Mouse (Mus musculus) embryonic stem cell, embryonic (primary cell): ENCODE data around the gene Tmem185b.

Experiments
- CTCF ChIA-PET, 4 experiments: fragments of 300-600 bp in 2 of 4; fragments of 350-600 bp in 2 of 4; sonication (Branson Sonifier 250); formaldehyde crosslinking; loops; one replicate each; lab custom pipeline; 2022; ENCODE audit warnings: inconsistent platforms in 2 of 4; lab: Charles Lee
- POLR2A ChIA-PET, 4 experiments: fragments of 300-600 bp in 2 of 4; fragments of 350-600 bp in 2 of 4; sonication (Branson Sonifier 250); formaldehyde crosslinking; loops; one replicate each; lab custom pipeline; 2022; ENCODE audit warnings: antibody characterized with exemption in 4 of 4, inconsistent platforms in 1 of 4; lab: Charles Lee

The Tmem185b gene

GRCm38 (mm10) chr1:119525689-119526591 lies at the start of gene Tmem185b:
Tmem185b (plus strand) TSS chr1:119526160.
- CTCF ChIA-PET = interaction anchor here (0.5 to 1.6 kb wide), 12 partner anchors 13 to 490 kb away, joined by 3 to 7 read pairs (median 3); partner anchors contain the start of gene Ralb (in 1 of the 4)
- POLR2A ChIA-PET = interaction anchor here in 3 of 4 experiments (0.6 to 9.8 kb wide), 43 partner anchors 8 to 880 kb away, joined by 3 to 183 read pairs (median 4); partner anchors contain the start of genes Ralb (in 2 of the 3), 3110009E18Rik (in 1 of the 3), Dbi (in 1 of the 3) and Epb41l5 (in 1 of the 3)

GRCm38 (mm10) chr1:119476905-119477353 lies 49.0 kb upstream of the Tmem185b start:
- ChIA-PET POLR2A (interaction anchor here in 2 of 4 experiments (0.6 to 1.7 kb wide), 2 partner anchors 9 to 1001 kb away, joined by 3 to 7 read pairs; no protein-coding TSS in a partner anchor), CTCF (interaction anchor here in 2 of 4 experiments (0.6 to 1.3 kb wide), 3 partner anchors 14 to 708 kb away, joined by 3 read pairs; no protein-coding TSS in a partner anchor)

- ChIA-PET POLR2A (interaction anchor here in 1 of 4 experiments (0.9 kb wide), 1 partner anchor 17 kb away, joined by 3 read pairs; no protein-coding TSS in a partner anchor), CTCF (interaction anchor here in 2 of 4 experiments (0.6 to 0.9 kb wide), 2 partner anchors 21 to 26 kb away, joined by 3 to 8 read pairs; no protein-coding TSS in a partner anchor)
Measured at GRCm38 (mm10) chr1:119479641-119480040, 46.3 kb upstream of the Tmem185b start.

GRCm38 (mm10) chr1:119480678-119481077 lies 45.3 kb upstream of the Tmem185b start:
- ChIA-PET CTCF (interaction anchor here in 3 of 4 experiments (0.6 to 1.2 kb wide), 6 partner anchors 14 to 644 kb away, joined by 3 to 6 read pairs (median 4); no protein-coding TSS in a partner anchor), POLR2A (interaction anchor here in 1 of 4 experiments (4.4 kb wide), 1 partner anchor 15 kb away, joined by 44 read pairs; no protein-coding TSS in a partner anchor)

GRCm38 (mm10) chr1:119481205-119481932 lies 44.6 kb upstream of the Tmem185b start:
- POLR2A ChIA-PET = interaction anchor here in 2 of 4 experiments (0.6 to 4.4 kb wide), 8 partner anchors 10 to 319 kb away, joined by 3 to 44 read pairs (median 5); no protein-coding TSS in a partner anchor
- CTCF ChIA-PET = interaction anchor here (0.6 to 2.4 kb wide), 31 partner anchors 9 to 713 kb away, joined by 3 to 13 read pairs (median 3); no protein-coding TSS in a partner anchor

- POLR2A ChIA-PET = interaction anchor here in 2 of 4 experiments (0.6 to 4.4 kb wide), 12 partner anchors 8 to 586 kb away, joined by 3 to 44 read pairs (median 4); partner anchors contain the start of gene Tmem185b (in 1 of the 2)
- CTCF ChIA-PET = interaction anchor here (0.6 to 3.2 kb wide), 35 partner anchors 9 to 714 kb away, joined by 3 to 34 read pairs (median 4); no protein-coding TSS in a partner anchor
Measured at GRCm38 (mm10) chr1:119482891-119483290, 43.1 kb upstream of the Tmem185b start.

- ChIA-PET CTCF (interaction anchor here (0.7 to 3.2 kb wide), 23 partner anchors 9 to 421 kb away, joined by 3 to 34 read pairs (median 3); partner anchors contain the start of gene Tmem185b (in 1 of the 4)), POLR2A (interaction anchor here in 2 of 4 experiments (0.6 to 4.4 kb wide), 6 partner anchors 11 to 429 kb away, joined by 3 to 44 read pairs (median 4); partner anchors contain the start of genes Ralb (in 1 of the 2) and Tmem177 (in 1 of the 2))
Measured at GRCm38 (mm10) chr1:119484457-119484856, 41.5 kb upstream of the Tmem185b start.

- ChIA-PET CTCF (interaction anchor here (0.7 to 2.7 kb wide), 8 partner anchors 8 to 23 kb away, joined by 3 to 8 read pairs (median 4); no protein-coding TSS in a partner anchor), POLR2A (interaction anchor here in 2 of 4 experiments (0.6 to 1.5 kb wide), 6 partner anchors 11 to 29 kb away, joined by 3 to 6 read pairs (median 4); partner anchors contain the start of gene Ralb (in 2 of the 2))
Measured at GRCm38 (mm10) chr1:119485825-119486224, 40.1 kb upstream of the Tmem185b start.

DNA sequence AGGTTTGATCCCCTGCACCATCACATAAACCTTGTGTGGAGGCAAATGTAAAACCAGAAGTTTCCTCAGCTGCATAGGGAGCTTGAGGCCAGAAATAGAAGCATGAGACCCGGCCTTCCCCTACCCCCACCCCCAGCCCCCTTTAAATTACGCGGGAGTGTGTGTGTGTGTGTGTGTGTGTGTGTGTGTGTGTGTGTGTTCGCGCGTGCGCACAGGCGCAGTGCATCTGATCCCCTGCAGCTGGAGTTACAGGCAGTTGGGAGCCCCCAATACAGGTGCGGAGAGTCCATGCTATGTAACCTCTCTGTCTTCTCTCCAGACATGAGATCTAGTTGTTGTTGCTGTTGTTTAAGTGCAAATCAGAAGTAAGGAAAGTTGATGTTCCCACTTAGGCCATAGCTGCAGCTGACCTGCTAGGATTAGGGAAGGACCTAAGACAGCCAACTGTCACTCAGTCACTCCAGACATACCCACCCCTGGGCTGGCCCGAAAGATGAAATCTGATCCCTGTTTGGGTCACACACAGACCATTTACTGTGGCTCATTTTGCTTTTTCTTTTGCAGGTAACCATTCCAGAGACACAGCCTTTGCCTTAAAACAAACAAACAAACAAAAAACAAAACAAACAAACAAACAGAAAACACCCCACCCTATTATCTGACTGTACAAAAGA lies 37.9 kb upstream of the Tmem185b start:
- CTCF ChIA-PET = interaction anchor here in 3 of 4 experiments (0.9 to 2.5 kb wide), 5 partner anchors 9 to 60 kb away, joined by 3 to 7 read pairs (median 4); no protein-coding TSS in a partner anchor
- POLR2A ChIA-PET = interaction anchor here in 3 of 4 experiments (0.5 to 1.6 kb wide), 8 partner anchors 9 to 139 kb away, joined by 3 to 10 read pairs (median 4); partner anchors contain the start of genes Ralb (in 1 of the 3) and Tmem185b (in 1 of the 3)

DNA sequence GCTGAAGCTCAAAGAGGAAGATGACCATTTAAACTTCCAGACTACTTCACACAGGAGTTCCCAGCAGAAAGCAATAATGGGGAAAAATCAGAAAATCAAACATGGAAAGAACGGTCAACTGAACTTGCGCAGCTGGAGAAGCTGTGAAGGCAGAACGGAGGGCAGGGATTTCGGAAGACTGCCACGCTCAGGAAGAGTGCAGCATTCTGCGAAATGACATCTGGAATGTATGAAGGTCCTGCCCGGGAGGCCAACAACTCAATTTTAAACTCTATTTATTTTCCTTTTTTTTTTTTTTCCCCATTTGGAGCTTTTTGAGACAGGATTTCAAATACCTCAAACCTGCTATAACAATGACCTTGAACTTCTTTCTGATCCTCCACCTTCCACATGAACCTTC lies 35.2 kb upstream of the Tmem185b start:
- CTCF ChIA-PET = interaction anchor here in 3 of 4 experiments (0.9 to 1.5 kb wide), 5 partner anchors 9 to 403 kb away, joined by 3 to 7 read pairs (median 3); no protein-coding TSS in a partner anchor

GRCm38 (mm10) chr1:119492097-119492496 lies 33.9 kb upstream of the Tmem185b start:
- ChIA-PET POLR2A (interaction anchor here (0.5 to 14.2 kb wide), 15 partner anchors 9 to 337 kb away, joined by 3 to 183 read pairs (median 4); partner anchors contain the start of genes Ralb (in 3 of the 4) and Tmem185b (in 2 of the 4)), CTCF (interaction anchor here (0.6 to 6.2 kb wide), 9 partner anchors 8 to 988 kb away, joined by 3 to 34 read pairs (median 3); no protein-coding TSS in a partner anchor)

More for the DNA sequence above, 35.2 kb upstream of the Tmem185b start:
- POLR2A ChIA-PET = interaction anchor here in 3 of 4 experiments (0.8 to 3.8 kb wide), 5 partner anchors 8 to 53 kb away, joined by 3 to 12 read pairs (median 4); partner anchors contain the start of genes Ralb (in 1 of the 3) and Tmem185b (in 1 of the 3)

GRCm38 (mm10) chr1:119492505-119492904 lies 33.5 kb upstream of the Tmem185b start:
- CTCF ChIA-PET = interaction anchor here (0.6 to 6.2 kb wide), 6 partner anchors 9 to 157 kb away, joined by 3 to 34 read pairs (median 4); partner anchors contain the start of gene Epb41l5 (in 1 of the 4)
- POLR2A ChIA-PET = interaction anchor here (0.5 to 14.2 kb wide), 13 partner anchors 8 to 337 kb away, joined by 3 to 183 read pairs (median 4); partner anchors contain the start of genes Tmem185b (in 2 of the 4) and Ralb (in 1 of the 4)

DNA sequence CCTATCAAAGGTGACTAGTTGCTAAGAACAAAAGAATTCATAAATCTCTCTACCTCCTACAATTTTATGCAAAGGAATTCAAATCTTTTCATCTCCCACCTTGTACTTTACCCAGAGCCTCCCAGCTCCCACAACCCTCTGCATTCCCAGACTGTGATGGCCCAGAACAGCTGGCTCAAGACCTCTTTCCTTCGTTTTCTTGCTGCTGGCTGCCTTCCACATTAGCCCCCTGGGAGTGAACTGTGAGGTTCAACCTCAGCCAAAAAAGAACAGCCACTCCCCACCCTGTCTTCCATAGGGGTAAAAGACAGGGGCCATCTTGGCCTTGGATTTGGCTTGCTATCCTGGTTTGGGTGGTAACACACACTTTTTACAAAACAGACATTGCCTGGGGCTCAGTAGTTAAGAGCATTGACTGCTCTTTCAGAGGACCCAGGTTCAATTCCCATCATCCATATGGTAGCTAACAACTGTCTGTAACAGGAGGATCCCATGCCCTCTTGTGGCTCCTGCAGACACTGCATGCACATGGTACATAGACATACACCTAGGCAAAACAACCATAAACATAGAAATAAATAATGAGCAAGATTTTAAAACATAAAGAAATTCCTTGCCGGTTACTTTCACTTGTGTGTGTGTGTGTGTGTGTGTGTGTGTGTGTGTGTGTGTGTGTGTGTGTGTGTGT lies 31.8 kb upstream of the Tmem185b start:
- ChIA-PET POLR2A (interaction anchor here in 3 of 4 experiments (0.5 to 14.2 kb wide), 16 partner anchors 9 to 1141 kb away, joined by 3 to 183 read pairs (median 3); partner anchors contain the start of genes Ralb (in 3 of the 3) and Tmem185b (in 1 of the 3)), CTCF (interaction anchor here (0.5 to 6.2 kb wide), 31 partner anchors 8 to 775 kb away, joined by 3 to 34 read pairs (median 4); partner anchors contain the start of genes Ralb (in 1 of the 4) and Tmem185b (in 1 of the 4))

GRCm38 (mm10) chr1:119494712-119495395 lies 31.1 kb upstream of the Tmem185b start:
- ChIA-PET CTCF (interaction anchor here (0.6 to 6.2 kb wide), 19 partner anchors 8 to 519 kb away, joined by 3 to 34 read pairs (median 4); partner anchors contain the start of genes Ralb (in 1 of the 4) and Tmem185b (in 1 of the 4)), POLR2A (interaction anchor here in 3 of 4 experiments (0.5 to 14.2 kb wide), 14 partner anchors 9 to 1140 kb away, joined by 3 to 183 read pairs (median 4); partner anchors contain the start of genes Ralb (in 3 of the 3) and Tmem185b (in 2 of the 3))
